Mouse (Mus musculus): Measurements from ENCODE around the gene Tff1. TPM values are rescaled to one million over a fixed set of nuclear protein-coding genes. Genes with fewer than 3 reads are reported as not detected.

Tff1 gene
- polyA plus RNA-seq (2014; fragmentation: Nextera tagmentation; extraction: Ambion mirVana), result not detected in 2 replicates

DNA sequence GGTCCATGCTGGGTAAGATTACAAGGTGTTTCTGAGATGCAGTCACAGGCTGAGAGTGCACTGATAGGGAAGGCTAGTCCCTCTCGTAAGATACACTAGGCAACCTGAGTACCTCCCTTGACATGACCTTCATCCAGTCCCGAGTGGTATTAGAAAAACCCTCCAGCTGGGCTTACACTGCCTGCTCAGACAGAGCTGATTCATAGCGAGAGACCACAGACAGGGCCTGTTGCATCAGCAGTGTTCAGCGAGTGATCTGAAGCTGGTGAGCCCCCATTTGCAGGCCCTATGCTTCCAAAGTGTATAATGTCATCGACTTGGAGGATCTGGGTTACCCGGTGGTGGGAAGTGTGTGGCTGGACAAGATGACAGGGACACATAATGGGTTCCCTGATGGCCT lies at the start of gene Tff1:
TSS of gene Tff1 (minus strand) at position 151 of the 400 bp plus-strand sequence.
- 53% methylated on average over 6 of the region's 6 CpGs for WGBS
- Histone ChIP-seq H3K9ac (ENCODE audit: low read length) (no peak within 1 kb of the TSS), H3K4me3 (ENCODE audit: control insufficient read depth in 1 of 2, insufficient read depth in 1 of 2, low read depth in 1 of 2, low read length in 2 of 2) (no peak within 1 kb of the TSS), H3K36me3 (ENCODE audit: control insufficient read depth, insufficient read depth, low read length) (no peaks in the 10 kb centered on the region), H3K27me3 (ENCODE audit: control insufficient read depth, insufficient read depth, low read length) (no peaks in the 10 kb centered on the region), H3K27ac (replicated peaks in 1 of 2; ENCODE audit: control insufficient read depth in 1 of 2, insufficient read depth in 1 of 2, low read depth in 2 of 2, low read length in 2 of 2) (no peak within 1 kb of the TSS), H3K4me2 (ENCODE audit: low read length) (no peak within 1 kb of the TSS), H3K4me1 (ENCODE audit: control insufficient read depth in 2 of 2, insufficient read depth in 2 of 2, low read length in 2 of 2) (no peaks in the 10 kb centered on the region), H3K9me3 (ENCODE audit: control insufficient read depth, low read length) (no peaks in the 10 kb centered on the region)
- ATAC-seq (ENCODE audit: insufficient number of reproducible peaks, insufficient read depth, low FRiP score, low read depth), result no peak

- WGBS, result 87% methylated on average over 6 of the region's 6 CpGs
- no peak for ATAC-seq (ENCODE audit: insufficient number of reproducible peaks, insufficient read depth, low FRiP score, low read depth)
- Histone ChIP-seq H3K4me3 (ENCODE audit: control insufficient read depth in 1 of 2, insufficient read depth in 1 of 2, low read depth in 1 of 2, low read length in 2 of 2) (no peak overlapping the region), H3K4me2 (ENCODE audit: low read length) (no peak overlapping the region), H3K36me3 (ENCODE audit: control insufficient read depth, insufficient read depth, low read length) (no peaks in the 10 kb centered on the region), H3K4me1 (ENCODE audit: control insufficient read depth in 2 of 2, insufficient read depth in 2 of 2, low read length in 2 of 2) (peaks cover 0 to 2% of the 10 kb centered on the region in 2 experiments; a peak in 2 of 4 replicates), H3K9me3 (ENCODE audit: control insufficient read depth, low read length) (no peaks in the 10 kb centered on the region), H3K27me3 (ENCODE audit: control insufficient read depth, insufficient read depth, low read length) (no peaks in the 10 kb centered on the region; the same call in 1 of the 2 replicates), H3K9ac (ENCODE audit: low read length) (no peak overlapping the region), H3K27ac (replicated peaks in 1 of 2; ENCODE audit: control insufficient read depth in 1 of 2, insufficient read depth in 1 of 2, low read depth in 2 of 2, low read length in 2 of 2) (no peak overlapping the region)
These were observed 46.8 kb upstream of the Tff1 start for GRCm38 (mm10) chr17:31211881-31212280.

DNA sequence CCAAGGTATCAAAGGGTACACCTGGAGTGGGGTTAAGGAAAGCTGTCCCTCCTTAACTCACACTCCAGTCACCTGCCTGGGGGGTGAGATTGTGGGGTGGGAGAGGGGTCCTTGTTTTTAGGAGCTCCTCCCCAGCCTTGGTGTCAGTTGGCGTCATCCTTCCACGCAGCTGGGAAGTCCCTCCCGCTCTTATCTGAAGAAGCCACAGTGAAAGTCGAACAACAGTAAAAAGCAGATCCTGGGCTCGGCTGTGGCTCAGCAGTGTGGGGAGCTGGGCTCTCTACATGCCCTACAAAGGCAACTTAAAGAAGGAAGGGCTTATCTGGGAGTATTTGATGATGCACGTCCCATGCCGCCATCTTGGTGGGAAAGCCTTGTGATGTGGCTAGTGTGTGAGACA lies 45.2 kb upstream of the Tff1 start:
- no peak for ATAC-seq (ENCODE audit: insufficient number of reproducible peaks, insufficient read depth, low FRiP score, low read depth)
- Histone ChIP-seq H3K4me2 (ENCODE audit: low read length) (no peak overlapping the region), H3K9me3 (ENCODE audit: control insufficient read depth, low read length) (no peaks in the 10 kb centered on the region), H3K27me3 (ENCODE audit: control insufficient read depth, insufficient read depth, low read length) (no peaks in the 10 kb centered on the region; the same call in 1 of the 2 replicates), H3K27ac (replicated peaks in 1 of 2; ENCODE audit: control insufficient read depth in 1 of 2, insufficient read depth in 1 of 2, low read depth in 2 of 2, low read length in 2 of 2) (no peak overlapping the region), H3K4me3 (ENCODE audit: control insufficient read depth in 1 of 2, insufficient read depth in 1 of 2, low read depth in 1 of 2, low read length in 2 of 2) (no peak overlapping the region), H3K36me3 (ENCODE audit: control insufficient read depth, insufficient read depth, low read length) (no peaks in the 10 kb centered on the region), H3K4me1 (ENCODE audit: control insufficient read depth in 2 of 2, insufficient read depth in 2 of 2, low read length in 2 of 2) (peaks cover 0 to 2% of the 10 kb centered on the region in 2 experiments; a peak in 2 of 4 replicates), H3K9ac (ENCODE audit: low read length) (no peak overlapping the region)
- WGBS, result 56% methylated on average over 7 of the region's 7 CpGs

GRCm38 (mm10) chr17:31209376-31209930 lies 44.4 kb upstream of the Tff1 start:
- WGBS, result 88% methylated on average over 11 of the region's 11 CpGs
- no peak for ATAC-seq (ENCODE audit: insufficient number of reproducible peaks, insufficient read depth, low FRiP score, low read depth)
- no peaks in the 10 kb centered on the region for H3K9me3 ChIP-seq (ENCODE audit: control insufficient read depth, low read length)

GRCm38 (mm10) chr17:31208654-31209053 lies 43.6 kb upstream of the Tff1 start:
- no peak overlapping the region for H3K9ac ChIP-seq (ENCODE audit: low read length)
- 81% methylated on average over 8 of the region's 8 CpGs for WGBS
- no peak overlapping the region for H3K27ac ChIP-seq (replicated peaks in 1 of 2; ENCODE audit: control insufficient read depth in 1 of 2, insufficient read depth in 1 of 2, low read depth in 2 of 2, low read length in 2 of 2)
- no peaks in the 10 kb centered on the region for H3K36me3 ChIP-seq (ENCODE audit: control insufficient read depth, insufficient read depth, low read length)
- H3K9me3 ChIP-seq (ENCODE audit: control insufficient read depth, low read length), result no peaks in the 10 kb centered on the region
- H3K4me3 ChIP-seq (ENCODE audit: control insufficient read depth in 1 of 2, insufficient read depth in 1 of 2, low read depth in 1 of 2, low read length in 2 of 2), result no peak overlapping the region
- no peaks in the 10 kb centered on the region; the same call in 1 of the 2 replicates for H3K27me3 ChIP-seq (ENCODE audit: control insufficient read depth, insufficient read depth, low read length)
- ATAC-seq (ENCODE audit: insufficient number of reproducible peaks, insufficient read depth, low FRiP score, low read depth), result no peak
- H3K4me2 ChIP-seq (ENCODE audit: low read length), result no peak overlapping the region
- peaks cover 0 to 2% of the 10 kb centered on the region in 2 experiments; a peak in 2 of 4 replicates for H3K4me1 ChIP-seq (ENCODE audit: control insufficient read depth in 2 of 2, insufficient read depth in 2 of 2, low read length in 2 of 2)

More at GRCm38 (mm10) chr17:31209376-31209930, 44.4 kb upstream of the Tff1 start:
- peaks cover 0 to 2% of the 10 kb centered on the region in 2 experiments; a peak in 2 of 4 replicates for H3K4me1 ChIP-seq (ENCODE audit: control insufficient read depth in 2 of 2, insufficient read depth in 2 of 2, low read length in 2 of 2)
- H3K9ac ChIP-seq (ENCODE audit: low read length), result no peak overlapping the region
- H3K4me3 ChIP-seq (ENCODE audit: control insufficient read depth in 1 of 2, insufficient read depth in 1 of 2, low read depth in 1 of 2, low read length in 2 of 2), result no peak overlapping the region
- no peak overlapping the region for H3K27ac ChIP-seq (replicated peaks in 1 of 2; ENCODE audit: control insufficient read depth in 1 of 2, insufficient read depth in 1 of 2, low read depth in 2 of 2, low read length in 2 of 2)
- no peak overlapping the region for H3K4me2 ChIP-seq (ENCODE audit: low read length)
- no peaks in the 10 kb centered on the region; the same call in 1 of the 2 replicates for H3K27me3 ChIP-seq (ENCODE audit: control insufficient read depth, insufficient read depth, low read length)
- no peaks in the 10 kb centered on the region for H3K36me3 ChIP-seq (ENCODE audit: control insufficient read depth, insufficient read depth, low read length)

DNA sequence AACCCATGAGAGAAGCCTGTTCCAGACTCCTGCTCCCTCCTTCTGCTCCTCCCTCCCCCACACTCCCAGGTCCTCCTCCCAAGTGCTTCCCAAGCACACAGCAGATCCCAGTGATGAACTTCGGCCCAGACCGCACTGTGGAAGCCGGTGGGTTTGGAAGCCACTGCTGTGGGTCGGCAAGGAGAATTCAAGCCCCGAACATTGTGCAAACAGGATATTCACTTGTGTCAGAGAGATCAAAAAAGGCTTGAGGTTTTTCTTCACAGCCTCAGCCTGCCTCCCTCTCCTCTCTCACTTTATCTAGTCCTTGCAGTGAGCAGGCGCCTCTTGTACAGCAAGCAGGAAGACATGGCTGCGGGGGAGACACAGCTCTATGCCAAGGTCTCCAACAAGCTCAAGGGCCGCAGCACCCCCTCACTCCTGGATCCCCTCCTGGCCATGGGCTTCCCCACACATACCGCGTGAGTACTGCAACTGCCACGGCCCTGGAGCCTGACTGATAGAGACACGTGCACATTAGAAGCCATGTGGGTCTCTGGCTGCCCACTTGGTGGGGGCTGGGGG lies 42.8 kb upstream of the Tff1 start, which contains the start of gene Ubash3a:
TSS of gene Ubash3a (plus strand) at position 103 of the 564 bp plus-strand sequence.
- H3K4me1 ChIP-seq (ENCODE audit: control insufficient read depth in 2 of 2, insufficient read depth in 2 of 2, low read length in 2 of 2), result peaks cover 0 to 2% of the 10 kb centered on the region in 2 experiments; a peak in 2 of 4 replicates
- no peak within 1 kb of the TSS for H3K9ac ChIP-seq (ENCODE audit: low read length)
- H3K9me3 ChIP-seq (ENCODE audit: control insufficient read depth, low read length), result no peaks in the 10 kb centered on the region
- 30% methylated on average over 12 of the region's 12 CpGs for WGBS
- no peak for ATAC-seq (ENCODE audit: insufficient number of reproducible peaks, insufficient read depth, low FRiP score, low read depth)
- H3K27me3 ChIP-seq (ENCODE audit: control insufficient read depth, insufficient read depth, low read length), result no peaks in the 10 kb centered on the region; the same call in 1 of the 2 replicates
- no peak within 1 kb of the TSS for H3K4me3 ChIP-seq (ENCODE audit: control insufficient read depth in 1 of 2, insufficient read depth in 1 of 2, low read depth in 1 of 2, low read length in 2 of 2)
- H3K27ac ChIP-seq (replicated peaks in 1 of 2; ENCODE audit: control insufficient read depth in 1 of 2, insufficient read depth in 1 of 2, low read depth in 2 of 2, low read length in 2 of 2), result no peak within 1 kb of the TSS
- H3K4me2 ChIP-seq (ENCODE audit: low read length), result no peak within 1 kb of the TSS
- H3K36me3 ChIP-seq (ENCODE audit: control insufficient read depth, insufficient read depth, low read length), result no peaks in the 10 kb centered on the region

DNA sequence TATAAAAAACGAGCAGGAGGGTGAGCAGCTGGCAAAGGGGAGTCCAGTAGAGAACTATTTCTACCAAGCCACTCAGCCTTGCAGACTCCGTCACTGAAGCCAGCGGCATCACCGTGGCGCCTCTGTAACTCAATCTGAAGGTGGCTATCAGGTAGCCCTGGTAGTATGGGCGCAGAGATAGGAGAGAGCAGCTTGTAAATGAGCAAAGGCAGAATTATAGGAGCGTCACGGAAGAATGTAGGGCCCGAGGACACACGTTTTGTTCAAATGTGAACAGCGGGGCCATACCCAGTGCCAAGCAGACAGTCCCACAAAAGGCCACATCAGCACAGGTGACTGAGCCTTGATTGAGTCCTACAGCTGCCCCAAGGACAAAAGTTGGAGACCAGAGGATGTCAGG lies 33.8 kb upstream of the Tff1 start, which contains the start of gene Tmprss3:
TSS of gene Tmprss3 (minus strand) at position 101 of the 400 bp plus-strand sequence.
- H3K27me3 ChIP-seq (ENCODE audit: control insufficient read depth, insufficient read depth, low read length), result no peaks in the 10 kb centered on the region
- no peak within 1 kb of the TSS for H3K4me2 ChIP-seq (ENCODE audit: low read length)
- H3K27ac ChIP-seq (replicated peaks in 1 of 2; ENCODE audit: control insufficient read depth in 1 of 2, insufficient read depth in 1 of 2, low read depth in 2 of 2, low read length in 2 of 2), result no peak within 1 kb of the TSS
- no peaks in the 10 kb centered on the region for H3K9me3 ChIP-seq (ENCODE audit: control insufficient read depth, low read length)
- no peak within 1 kb of the TSS for H3K4me3 ChIP-seq (ENCODE audit: control insufficient read depth in 1 of 2, insufficient read depth in 1 of 2, low read depth in 1 of 2, low read length in 2 of 2)
- H3K9ac ChIP-seq (ENCODE audit: low read length), result no peak within 1 kb of the TSS
- H3K4me1 ChIP-seq (ENCODE audit: control insufficient read depth in 2 of 2, insufficient read depth in 2 of 2, low read length in 2 of 2), result no peaks in the 10 kb centered on the region
- H3K36me3 ChIP-seq (ENCODE audit: control insufficient read depth, insufficient read depth, low read length), result no peaks in the 10 kb centered on the region
- WGBS, result 81% methylated on average over 11 of the region's 11 CpGs
- no peak for ATAC-seq (ENCODE audit: insufficient number of reproducible peaks, insufficient read depth, low FRiP score, low read depth)
